Mouse (Mus musculus): ENCODE measurements around the gene Adgrf4. TPM values are rescaled to one million over a fixed set of nuclear protein-coding genes. Genes with fewer than 3 reads are reported as not detected.

Adgrf4 gene
- polyA plus RNA-seq, 1 experiment = 0.49 TPM

DNA sequence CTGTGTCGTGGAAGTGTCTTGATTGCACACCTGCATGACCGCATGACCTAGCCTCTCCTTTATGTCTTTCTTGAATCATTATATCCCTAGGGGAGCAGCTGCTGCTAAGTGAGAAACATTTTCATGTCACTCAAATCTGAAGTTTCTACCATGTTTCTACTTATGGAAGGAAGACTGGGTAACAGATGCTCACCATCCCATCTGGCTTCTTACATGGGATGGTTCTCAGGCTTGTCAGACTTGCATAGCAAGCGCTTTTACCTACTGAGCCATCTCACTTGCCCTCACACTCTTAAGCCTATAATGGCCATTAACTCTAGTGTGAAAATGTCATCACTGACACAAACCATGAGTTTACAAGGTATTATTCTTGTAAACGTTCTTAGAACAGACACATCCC, 13.5 kb upstream of the Adgrf4 start:
- no peak for TF ChIP-seq CTCF (IDR thresholded peaks at IDR 0.05; ENCODE audit: control insufficient read depth, insufficient read depth, insufficient read length)
- TF ChIP-seq USF1 (IDR thresholded peaks at IDR 0.05; ENCODE audit: low read depth) = no peak
- no peak for TF ChIP-seq CEBPB (IDR thresholded peaks at IDR 0.05; ENCODE audit: low read depth)
- TF ChIP-seq MYOD1 (IDR thresholded peaks at IDR 0.05; ENCODE audit: control insufficient read depth, insufficient read length, low read depth) = no peak
- no peak for TF ChIP-seq MYOG (IDR thresholded peaks at IDR 0.05; ENCODE audit: control insufficient read depth, extremely low read depth, insufficient read length)
- TF ChIP-seq MAX (IDR thresholded peaks at IDR 0.05) = no peak
- no peak for TF ChIP-seq FOSL1 (IDR thresholded peaks at IDR 0.05; ENCODE audit: insufficient read depth, low read length, poor library complexity, severe bottlenecking)
- Histone ChIP-seq H3K79me3 (ENCODE audit: low read depth) (no peaks in the 10 kb centered on the region), H3ac (ENCODE audit: control insufficient read depth, insufficient read length, low read depth) (no peak overlapping the region), H3K79me2 (ENCODE audit: control insufficient read depth, insufficient read depth) (no peaks in the 10 kb centered on the region), H3K4me3 (ENCODE audit: insufficient read depth, poor library complexity, severe bottlenecking) (no peak overlapping the region), H3K27me3 (ENCODE audit: control insufficient read depth, insufficient read depth, insufficient read length) (no peaks in the 10 kb centered on the region), H3K36me3 (ENCODE audit: control insufficient read depth, insufficient read depth) (no peaks in the 10 kb centered on the region)

DNA sequence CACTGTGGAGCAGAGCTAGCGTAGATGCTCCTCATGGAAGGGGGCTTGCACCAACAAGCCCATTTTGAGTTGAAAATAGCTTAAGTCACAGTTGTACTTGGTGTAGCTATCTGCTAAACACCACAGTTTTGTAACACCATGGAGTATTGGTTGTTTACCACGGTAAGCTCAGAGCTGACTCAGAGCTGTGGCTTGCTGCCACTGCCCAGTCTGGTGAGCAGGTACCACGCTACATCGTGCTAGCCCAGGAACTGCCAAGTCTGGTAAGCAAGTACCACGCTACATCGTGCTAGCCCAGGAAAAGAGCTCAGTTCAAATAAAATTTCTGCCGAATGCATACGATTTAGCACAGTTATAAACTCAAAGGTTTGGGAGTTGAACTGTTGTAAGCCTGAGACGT, 10.1 kb upstream of the Adgrf4 start:
- Histone ChIP-seq H3ac (ENCODE audit: control insufficient read depth, insufficient read length, low read depth) (no peak overlapping the region), H3K79me2 (ENCODE audit: control insufficient read depth, insufficient read depth) (no peaks in the 10 kb centered on the region), H3K4me3 (ENCODE audit: insufficient read depth, poor library complexity, severe bottlenecking) (no peak overlapping the region), H3K36me3 (ENCODE audit: control insufficient read depth, insufficient read depth) (no peaks in the 10 kb centered on the region), H3K27me3 (ENCODE audit: control insufficient read depth, insufficient read depth, insufficient read length) (no peaks in the 10 kb centered on the region), H3K79me3 (ENCODE audit: low read depth) (no peaks in the 10 kb centered on the region)
- no peak for TF ChIP-seq MAX (IDR thresholded peaks at IDR 0.05)
- no peak for TF ChIP-seq CTCF (IDR thresholded peaks at IDR 0.05; ENCODE audit: control insufficient read depth, insufficient read depth, insufficient read length)
- no peak for TF ChIP-seq USF1 (IDR thresholded peaks at IDR 0.05; ENCODE audit: low read depth)
- TF ChIP-seq MYOG (IDR thresholded peaks at IDR 0.05; ENCODE audit: control insufficient read depth, extremely low read depth, insufficient read length) = no peak
- no peak for TF ChIP-seq FOSL1 (IDR thresholded peaks at IDR 0.05; ENCODE audit: insufficient read depth, low read length, poor library complexity, severe bottlenecking)
- no peak for TF ChIP-seq CEBPB (IDR thresholded peaks at IDR 0.05; ENCODE audit: low read depth)
- TF ChIP-seq MYOD1 (IDR thresholded peaks at IDR 0.05; ENCODE audit: control insufficient read depth, insufficient read length, low read depth) = no peak

DNA sequence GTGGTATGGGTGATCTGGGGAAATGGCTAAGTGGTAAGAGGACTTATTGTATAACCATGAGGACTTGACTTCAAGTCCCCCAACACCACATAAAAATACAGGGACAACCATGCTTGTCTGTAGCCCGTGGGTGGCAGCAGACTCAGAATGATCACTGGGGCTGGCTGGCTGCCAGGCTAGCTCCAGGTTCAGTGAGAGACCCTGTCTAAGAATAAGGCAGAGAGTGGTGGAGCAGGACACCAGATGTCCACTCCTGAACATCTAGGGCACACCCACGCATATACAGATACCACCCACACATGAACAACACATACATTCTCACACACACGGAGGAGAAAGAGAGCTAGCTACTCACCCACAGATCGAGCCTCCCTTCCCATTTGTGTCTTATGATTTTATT, 2.6 kb upstream of the Adgrf4 start:
- Histone ChIP-seq H3K4me3 (ENCODE audit: insufficient read depth, poor library complexity, severe bottlenecking) (no peak overlapping the region), H3K36me3 (ENCODE audit: control insufficient read depth, insufficient read depth) (no peaks in the 10 kb centered on the region), H3ac (ENCODE audit: control insufficient read depth, insufficient read length, low read depth) (no peak overlapping the region), H3K79me3 (ENCODE audit: low read depth) (no peaks in the 10 kb centered on the region), H3K27me3 (ENCODE audit: control insufficient read depth, insufficient read depth, insufficient read length) (no peaks in the 10 kb centered on the region), H3K79me2 (ENCODE audit: control insufficient read depth, insufficient read depth) (no peaks in the 10 kb centered on the region)
- TF ChIP-seq CEBPB (IDR thresholded peaks at IDR 0.05; ENCODE audit: low read depth) (no peak), MAX (IDR thresholded peaks at IDR 0.05) (no peak), MYOG (IDR thresholded peaks at IDR 0.05; ENCODE audit: control insufficient read depth, extremely low read depth, insufficient read length) (no peak), USF1 (IDR thresholded peaks at IDR 0.05; ENCODE audit: low read depth) (no peak), CTCF (IDR thresholded peaks at IDR 0.05; ENCODE audit: control insufficient read depth, insufficient read depth, insufficient read length) (no peak), FOSL1 (IDR thresholded peaks at IDR 0.05; ENCODE audit: insufficient read depth, low read length, poor library complexity, severe bottlenecking) (no peak), MYOD1 (IDR thresholded peaks at IDR 0.05; ENCODE audit: control insufficient read depth, insufficient read length, low read depth) (no peak)

DNA sequence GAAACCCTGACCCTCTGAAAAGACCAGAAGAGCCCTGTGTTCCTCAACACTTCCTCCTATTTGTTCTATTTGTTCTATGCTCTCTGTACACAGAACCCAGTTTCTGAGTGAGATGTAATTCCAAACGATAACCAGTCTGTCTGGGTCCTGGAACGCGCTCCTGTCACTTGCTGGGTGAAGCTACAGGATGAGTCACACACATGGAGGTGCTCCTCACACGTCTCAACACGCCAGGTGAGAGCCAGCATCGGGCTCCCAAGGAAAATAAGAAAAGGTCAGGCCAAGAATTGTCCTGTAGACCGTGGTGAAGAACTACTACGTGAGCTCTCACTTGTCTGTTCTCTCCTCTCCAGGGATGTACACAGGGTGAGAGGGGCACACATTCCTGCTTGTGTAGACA, 1.6 kb downstream of the Adgrf4 start:
- Histone ChIP-seq H3K79me2 (ENCODE audit: control insufficient read depth, insufficient read depth) (no peaks in the 10 kb centered on the region), H3K4me3 (ENCODE audit: insufficient read depth, poor library complexity, severe bottlenecking) (no peak overlapping the region), H3ac (ENCODE audit: control insufficient read depth, insufficient read length, low read depth) (no peak overlapping the region), H3K27me3 (ENCODE audit: control insufficient read depth, insufficient read depth, insufficient read length) (no peaks in the 10 kb centered on the region), H3K36me3 (ENCODE audit: control insufficient read depth, insufficient read depth) (no peaks in the 10 kb centered on the region), H3K79me3 (ENCODE audit: low read depth) (no peaks in the 10 kb centered on the region)
- TF ChIP-seq MAX (IDR thresholded peaks at IDR 0.05) (no peak), FOSL1 (IDR thresholded peaks at IDR 0.05; ENCODE audit: insufficient read depth, low read length, poor library complexity, severe bottlenecking) (no peak), MYOG (IDR thresholded peaks at IDR 0.05; ENCODE audit: control insufficient read depth, extremely low read depth, insufficient read length) (no peak), CTCF (IDR thresholded peaks at IDR 0.05; ENCODE audit: control insufficient read depth, insufficient read depth, insufficient read length) (no peak), MYOD1 (IDR thresholded peaks at IDR 0.05; ENCODE audit: control insufficient read depth, insufficient read length, low read depth) (no peak), CEBPB (IDR thresholded peaks at IDR 0.05; ENCODE audit: low read depth) (no peak), USF1 (IDR thresholded peaks at IDR 0.05; ENCODE audit: low read depth) (no peak)

DNA sequence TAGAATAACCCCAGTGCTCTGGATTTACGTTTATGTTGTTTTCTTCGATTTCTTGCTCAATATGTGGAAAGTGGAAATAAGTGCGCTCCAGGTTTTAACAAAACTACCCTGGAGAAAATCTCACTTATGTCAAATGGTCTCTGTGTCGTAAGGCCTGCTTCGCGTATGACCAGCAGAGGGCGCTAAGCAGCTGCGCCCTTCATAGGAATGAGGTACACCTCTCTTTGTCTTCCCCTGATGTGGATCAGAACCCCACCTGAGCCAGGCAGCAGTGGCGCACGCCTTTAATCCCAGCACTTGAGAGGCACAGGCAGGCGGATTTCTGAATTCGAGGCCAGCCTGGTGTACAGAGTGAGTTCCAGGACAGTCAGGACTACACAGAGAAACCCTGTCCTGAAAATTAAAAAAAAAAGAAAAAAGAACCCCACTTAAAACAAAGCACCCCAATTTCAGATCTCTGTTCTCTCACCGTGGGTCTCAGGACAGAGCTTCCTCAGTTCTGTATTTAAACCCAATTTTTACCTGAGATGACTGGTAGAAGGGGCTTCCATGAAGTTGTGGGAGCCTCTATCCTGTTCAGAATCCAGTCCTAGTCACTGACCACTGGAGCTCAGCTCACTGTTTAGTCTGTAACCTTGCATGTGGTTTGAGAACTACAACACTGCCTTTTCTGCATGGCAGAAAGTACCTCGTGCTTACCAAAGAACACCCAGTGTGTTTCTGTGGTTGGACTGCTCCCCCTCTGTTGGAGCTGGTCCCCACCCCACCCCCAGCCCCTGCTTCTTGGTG, 33.3 kb downstream of the Adgrf4 start:
- no peak overlapping the region for H3K4me3 ChIP-seq (ENCODE audit: insufficient read depth, poor library complexity, severe bottlenecking)
- H3ac ChIP-seq (ENCODE audit: control insufficient read depth, insufficient read length, low read depth) = no peak overlapping the region
- H3K79me3 ChIP-seq (ENCODE audit: low read depth) = no peaks in the 10 kb centered on the region
- H3K36me3 ChIP-seq (ENCODE audit: control insufficient read depth, insufficient read depth) = no peaks in the 10 kb centered on the region
- H3K79me2 ChIP-seq (ENCODE audit: control insufficient read depth, insufficient read depth) = no peaks in the 10 kb centered on the region
- TF ChIP-seq FOSL1 (IDR thresholded peaks at IDR 0.05; ENCODE audit: insufficient read depth, low read length, poor library complexity, severe bottlenecking) (no peak), CTCF (IDR thresholded peaks at IDR 0.05; ENCODE audit: control insufficient read depth, insufficient read depth, insufficient read length) (peak; percentile 32)
- no peaks in the 10 kb centered on the region for H3K27me3 ChIP-seq (ENCODE audit: control insufficient read depth, insufficient read depth, insufficient read length)

- no peak for TF ChIP-seq CTCF (IDR thresholded peaks at IDR 0.05; ENCODE audit: control insufficient read depth, insufficient read depth, insufficient read length)
- TF ChIP-seq MYOG (IDR thresholded peaks at IDR 0.05; ENCODE audit: control insufficient read depth, extremely low read depth, insufficient read length) = no peak
- Histone ChIP-seq H3ac (ENCODE audit: control insufficient read depth, insufficient read length, low read depth) (no peak overlapping the region), H3K36me3 (ENCODE audit: control insufficient read depth, insufficient read depth) (no peaks in the 10 kb centered on the region), H3K79me2 (ENCODE audit: control insufficient read depth, insufficient read depth) (no peaks in the 10 kb centered on the region), H3K4me3 (ENCODE audit: insufficient read depth, poor library complexity, severe bottlenecking) (no peak overlapping the region), H3K79me3 (ENCODE audit: low read depth) (no peaks in the 10 kb centered on the region), H3K27me3 (ENCODE audit: control insufficient read depth, insufficient read depth, insufficient read length) (no peaks in the 10 kb centered on the region)
Measured at GRCm38 (mm10) chr17:42643416-42643815, 48.7 kb downstream of the Adgrf4 start.

Data from C2C12 (cell line).